ENCODE assay signal across 16 mouse cellular contexts in the genomic region with DNA sequence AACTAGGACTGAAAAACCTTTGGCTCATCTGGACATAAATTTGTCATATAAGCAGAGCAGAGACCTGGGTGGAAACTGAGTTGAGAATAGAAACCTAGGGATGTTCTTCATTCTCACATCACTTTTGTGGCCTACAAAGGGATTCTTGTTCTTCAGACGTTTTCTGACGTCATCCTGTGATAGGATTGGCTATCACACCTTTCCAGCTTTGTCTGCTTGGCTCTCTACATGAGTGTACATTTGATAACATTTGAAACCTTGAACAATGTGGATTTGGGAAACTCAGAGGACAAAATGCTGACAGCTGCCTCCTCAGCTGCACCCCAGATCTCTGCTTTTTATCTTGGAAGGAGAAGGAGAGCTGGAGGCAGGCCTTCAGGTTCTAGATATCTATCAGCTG.
"Had no signal": no experiment of that assay in that cellular context is flagged by ENCODE, and none has a peak within 500 bp of the region (broad histone marks: within the 10 kb centered on the region; RNA-seq: fewer than 3 reads in every experiment).

No protein-coding gene starts in this region.

- H3K4me1 ChIP-seq: neural tube, embryonic 13.5 days; neural tube, embryonic 15.5 days; stomach, embryonic 15.5 days had no signal

- H3K9ac ChIP-seq: neural tube, embryonic 13.5 days; neural tube, embryonic 15.5 days; stomach, embryonic 15.5 days had no signal

- H3K9me3 ChIP-seq: neural tube, embryonic 13.5 days; neural tube, embryonic 15.5 days; stomach, embryonic 15.5 days had no signal

- H3K27ac ChIP-seq: neural tube, embryonic 13.5 days; neural tube, embryonic 15.5 days; stomach, embryonic 15.5 days; stomach, postnatal 0 days had no signal

- H3K4me2 ChIP-seq: neural tube, embryonic 13.5 days; neural tube, embryonic 15.5 days; stomach, embryonic 15.5 days had no signal

- H3K4me3 ChIP-seq: neural tube, embryonic 13.5 days; neural tube, embryonic 15.5 days; stomach, embryonic 15.5 days had no signal

- DNase-seq: retina, postnatal 1 day; right cerebral cortex, adult 18-20 months; right cerebral cortex, postnatal 14 days; right cerebral cortex, postnatal 25 days; right cerebral cortex, postnatal 4 days; spleen, adult 18-20 months; thymus, adult 18-20 months; thymus, adult 2 months; thymus, postnatal 14 days; thymus, postnatal 25 days; thymus, postnatal 36 days; thymus, postnatal 4 days had no signal

- H3K27me3 ChIP-seq: neural tube, embryonic 13.5 days; neural tube, embryonic 15.5 days; stomach, embryonic 15.5 days had no signal

- H3K36me3 ChIP-seq: neural tube, embryonic 13.5 days; neural tube, embryonic 15.5 days; stomach, embryonic 15.5 days had no signal
